Mouse (Mus musculus) erythroblast, embryonic 14.5 days (primary cell): ENCODE results near the gene Dlec1. TPM values are rescaled to one million over a fixed set of nuclear protein-coding genes. Genes with fewer than 3 reads are reported as not detected.

Experiments used
- H3K27me3 ChIP-seq: 2 replicates; pipeline ENCODE4 v1.6.1; 2012; ENCODE audit warnings: inconsistent platforms; ENCODE audit not compliant: control insufficient read depth
- H3K36me3 ChIP-seq: 2 replicates; pipeline ENCODE4 v1.6.1; 2012; ENCODE audit warnings: mild to moderate bottlenecking, inconsistent platforms; ENCODE audit not compliant: control insufficient read depth
- H3K4me1 ChIP-seq: 2 replicates; pipeline ENCODE4 v1.6.1; 2012; ENCODE audit warnings: inconsistent platforms; ENCODE audit not compliant: control insufficient read depth
- H3K4me3 ChIP-seq: replicated peaks from 2 replicates; pipeline ENCODE3; 2012; ENCODE audit warnings: moderate library complexity, mild to moderate bottlenecking, inconsistent platforms
- H3K9me3 ChIP-seq: 2 replicates; pipeline ENCODE4 v1.6.1; 2012; ENCODE audit warnings: low read length, inconsistent platforms, mixed read lengths; ENCODE audit not compliant: control insufficient read depth
- GATA1 ChIP-seq: IDR thresholded peaks from 2 replicates; pipeline ENCODE4 v1.6.1; 2012; ENCODE audit warnings: low read length, inconsistent platforms, mixed read lengths
- TAL1 ChIP-seq: IDR thresholded peaks from 3 replicates; pipeline ENCODE4 v1.6.1; 2012; ENCODE audit warnings: low read length, inconsistent platforms, mixed read lengths
- polyA plus RNA-seq: library from polyadenylated mRNA; stranded (reverse); fragments of >175 nt; gene quantifications from 2 replicates; pipeline ENCODE4 v1.2.3, GENCODE M21; 2012

The Dlec1 gene
- polyA plus RNA-seq, 1 experiment = not detected

- H3K9me3 ChIP-seq = no peaks in the 10 kb centered on the region
- no peaks in the 10 kb centered on the region for H3K4me1 ChIP-seq
- H3K27me3 ChIP-seq = no peaks in the 10 kb centered on the region; the same call in 1 of the 2 replicates
- H3K36me3 ChIP-seq = no peaks in the 10 kb centered on the region
- TF ChIP-seq GATA1 = no peak
- TF ChIP-seq TAL1 = no peak
- no peak overlapping the region for H3K4me3 ChIP-seq
Observed at GRCm38 (mm10) chr9:119070173-119070825, 32.0 kb upstream of the Dlec1 start.

- Histone ChIP-seq H3K4me1 (no peaks in the 10 kb centered on the region), H3K36me3 (no peaks in the 10 kb centered on the region), H3K4me3 (no peak overlapping the region), H3K9me3 (no peaks in the 10 kb centered on the region), H3K27me3 (no peaks in the 10 kb centered on the region)
- TF ChIP-seq TAL1 = no peak
- no peak for TF ChIP-seq GATA1
Observed at GRCm38 (mm10) chr9:119071786-119072185, 30.5 kb upstream of the Dlec1 start.

- no peaks in the 10 kb centered on the region for H3K9me3 ChIP-seq
- H3K4me1 ChIP-seq = no peaks in the 10 kb centered on the region
- no peak for TF ChIP-seq GATA1
- no peak for TF ChIP-seq TAL1
- H3K27me3 ChIP-seq = no peaks in the 10 kb centered on the region
- no peaks in the 10 kb centered on the region for H3K36me3 ChIP-seq
- H3K4me3 ChIP-seq = no peak overlapping the region
Observed at GRCm38 (mm10) chr9:119073184-119073895, 28.9 kb upstream of the Dlec1 start.

- Histone ChIP-seq H3K36me3 (no peaks in the 10 kb centered on the region), H3K9me3 (no peaks in the 10 kb centered on the region), H3K4me1 (no peaks in the 10 kb centered on the region), H3K27me3 (no peaks in the 10 kb centered on the region), H3K4me3 (no peak overlapping the region)
- TF ChIP-seq TAL1 (no peak), GATA1 (no peak)
Observed at GRCm38 (mm10) chr9:119075685-119076084, 26.6 kb upstream of the Dlec1 start.

GRCm38 (mm10) chr9:119080040-119080675, 22.1 kb upstream of the Dlec1 start:
- no peaks in the 10 kb centered on the region for H3K9me3 ChIP-seq
- no peaks in the 10 kb centered on the region for H3K4me1 ChIP-seq
- H3K36me3 ChIP-seq = no peaks in the 10 kb centered on the region
- no peak overlapping the region for H3K4me3 ChIP-seq
- no peaks in the 10 kb centered on the region for H3K27me3 ChIP-seq
- no peak for TF ChIP-seq GATA1
- no peak for TF ChIP-seq TAL1

- no peaks in the 10 kb centered on the region for H3K36me3 ChIP-seq
- TF ChIP-seq TAL1 (no peak), GATA1 (no peak)
- no peaks in the 10 kb centered on the region for H3K27me3 ChIP-seq
- no peaks in the 10 kb centered on the region for H3K9me3 ChIP-seq
- H3K4me3 ChIP-seq = no peak overlapping the region
- H3K4me1 ChIP-seq = no peaks in the 10 kb centered on the region
Observed at GRCm38 (mm10) chr9:119082039-119082438, 20.2 kb upstream of the Dlec1 start.

GRCm38 (mm10) chr9:119082656-119083430, 19.4 kb upstream of the Dlec1 start:
- no peak overlapping the region for H3K4me3 ChIP-seq
- H3K4me1 ChIP-seq = no peaks in the 10 kb centered on the region
- no peak for TF ChIP-seq GATA1
- TF ChIP-seq TAL1 = no peak
- H3K9me3 ChIP-seq = no peaks in the 10 kb centered on the region
- no peaks in the 10 kb centered on the region for H3K36me3 ChIP-seq
- H3K27me3 ChIP-seq = peaks cover 7% of the 10 kb centered on the region

- Histone ChIP-seq H3K36me3 (no peaks in the 10 kb centered on the region), H3K9me3 (no peaks in the 10 kb centered on the region), H3K27me3 (peaks cover 16% of the 10 kb centered on the region), H3K4me1 (peaks cover 8% of the 10 kb centered on the region), H3K4me3 (no peak overlapping the region)
- no peak for TF ChIP-seq TAL1
- TF ChIP-seq GATA1 = no peak
Observed at GRCm38 (mm10) chr9:119083966-119084365, 18.3 kb upstream of the Dlec1 start.

- H3K36me3 ChIP-seq = no peaks in the 10 kb centered on the region
- H3K4me1 ChIP-seq = peaks cover 8% of the 10 kb centered on the region
- H3K9me3 ChIP-seq = no peaks in the 10 kb centered on the region
- H3K27me3 ChIP-seq = peaks cover 27% of the 10 kb centered on the region
- H3K4me3 ChIP-seq = no peak overlapping the region
- TF ChIP-seq TAL1 = no peak
- no peak for TF ChIP-seq GATA1
Observed at GRCm38 (mm10) chr9:119086451-119086850, 15.8 kb upstream of the Dlec1 start.
